Mouse (Mus musculus) bone marrow, adult 2 months (tissue): Measurements from ENCODE around the gene Aff3.

Experiments
- CTCF ChIP-seq: fragments of 200-500 bp; IDR thresholded peaks from 2 replicates; pipeline ENCODE4 v1.5.1; 2011; ENCODE audit warnings: low read length, control low read depth; ENCODE audit not compliant: control insufficient read depth, insufficient read depth
- POLR2A ChIP-seq: fragments of 200-500 bp; IDR thresholded peaks from 2 replicates; pipeline ENCODE4 v1.6.1; 2011; ENCODE audit warnings: low read depth, mild to moderate bottlenecking, control low read depth, low read length, borderline replicate concordance; ENCODE audit not compliant: control insufficient read depth

GRCm38 (mm10) chr1:38694142-38694541 is 29.4 kb upstream of the Aff3 start:
- TF ChIP-seq POLR2A (no peak), CTCF (no peak)
